Mouse (Mus musculus) kidney, adult 11 months (tissue): ENCODE data around the gene Speer2.

Experiments used
- DNase-seq: peaks from one replicate; pipeline ENCODE4 v3.0.0; 2022

The Speer2 gene

DNA sequence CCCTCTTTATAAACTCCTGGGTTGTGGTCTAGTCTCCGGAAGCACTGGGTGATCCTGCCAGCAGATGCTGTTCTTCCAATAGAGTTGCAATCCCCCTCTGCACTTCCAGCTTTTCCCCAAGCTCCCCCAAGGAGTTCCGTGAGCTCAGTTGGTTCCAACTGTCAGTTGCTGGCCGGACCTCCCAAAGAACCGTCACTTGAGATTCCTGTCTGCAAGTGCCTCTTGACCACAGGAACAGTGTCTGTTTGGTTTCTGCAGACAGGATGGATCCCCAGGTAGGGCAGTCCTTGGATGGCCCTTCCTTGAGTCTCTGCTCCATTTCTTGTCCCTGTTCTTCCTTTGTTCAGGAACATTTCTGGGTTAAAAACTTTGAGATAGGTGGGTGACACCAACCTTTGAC, at the start of gene Speer2:
TSS of gene Speer2 (minus strand) at position 101 of the 400 bp plus-strand sequence.
- no peak for DNase-seq

DNA sequence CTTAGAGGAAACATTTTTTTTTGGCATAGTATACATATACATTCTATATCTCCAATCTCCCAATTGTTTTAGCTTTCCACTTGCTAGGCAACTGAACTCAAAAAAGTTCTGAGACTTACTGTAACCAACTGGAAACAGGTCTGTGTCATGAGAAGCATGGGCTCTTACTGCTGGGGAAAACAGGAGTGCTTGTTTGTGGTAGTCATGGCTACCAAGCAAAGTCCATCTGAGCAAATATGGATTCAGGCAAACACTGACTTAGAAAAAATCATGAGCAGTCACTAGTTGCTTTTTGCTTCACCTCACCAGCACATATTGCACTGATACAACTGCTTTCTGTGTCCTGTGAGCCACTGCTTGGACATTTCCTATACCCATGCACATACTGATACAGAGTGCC, 40.8 kb upstream of the Speer2 start:
- no peak for DNase-seq

DNA sequence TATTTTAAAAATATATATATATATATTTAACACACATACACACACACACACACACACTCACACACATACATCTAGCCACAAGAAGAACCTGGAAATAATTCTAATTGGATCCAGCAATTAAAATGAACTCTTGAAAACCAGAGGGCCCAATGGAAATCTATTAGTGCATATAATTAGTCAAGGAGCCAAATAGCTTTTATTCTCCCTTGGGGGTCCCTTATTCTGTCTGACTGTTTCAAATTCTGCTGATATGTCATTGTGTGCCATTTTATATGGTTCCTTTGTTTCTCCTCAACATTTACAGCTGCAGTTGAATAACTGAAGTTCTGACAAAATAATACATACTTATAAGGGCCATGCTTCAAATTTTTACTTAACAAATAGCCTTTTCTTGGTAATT, 17.2 kb upstream of the Speer2 start:
- DNase-seq = no peak

DNA sequence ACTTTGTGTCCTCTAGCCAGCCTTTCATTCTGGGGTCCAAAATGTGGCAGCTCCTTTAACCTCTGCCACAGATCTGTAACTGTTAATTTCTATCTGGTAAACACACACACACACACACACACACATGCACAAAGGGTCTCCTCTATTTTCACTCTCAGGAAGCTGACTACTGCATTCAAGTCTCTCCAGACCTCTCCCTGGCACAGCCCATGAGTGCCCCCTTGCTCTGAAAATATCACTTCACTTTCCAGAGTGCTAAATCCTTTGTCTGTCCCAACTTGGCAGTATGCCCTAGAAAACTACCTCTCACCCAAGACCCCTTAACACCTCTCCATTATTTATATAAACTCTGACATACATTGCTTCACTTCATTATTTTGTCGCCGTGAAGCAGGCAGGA, 26.9 kb downstream of the Speer2 start:
- no peak for DNase-seq

DNA sequence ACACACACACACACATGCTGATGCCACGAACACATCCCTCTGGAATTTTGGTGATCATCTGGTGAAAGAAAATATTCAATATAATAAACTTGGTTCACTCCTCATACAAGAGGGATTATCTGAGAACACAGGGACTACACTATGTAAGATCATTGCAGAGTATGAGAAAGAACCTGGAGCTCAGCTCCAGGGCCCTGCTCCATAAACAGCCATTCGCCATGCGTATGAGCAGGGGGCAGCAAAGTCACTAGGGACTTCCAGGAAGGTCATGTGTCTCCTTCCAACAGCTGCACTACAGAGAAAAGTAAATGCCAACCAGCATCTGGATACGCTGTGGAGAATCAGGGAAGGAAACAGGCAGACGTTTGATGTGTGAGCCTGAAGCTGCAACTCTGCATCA, 49.9 kb downstream of the Speer2 start:
- DNase-seq = no peak
